Mouse (Mus musculus): ENCODE results near the gene Rcan2.

Rcan2 gene

DNA sequence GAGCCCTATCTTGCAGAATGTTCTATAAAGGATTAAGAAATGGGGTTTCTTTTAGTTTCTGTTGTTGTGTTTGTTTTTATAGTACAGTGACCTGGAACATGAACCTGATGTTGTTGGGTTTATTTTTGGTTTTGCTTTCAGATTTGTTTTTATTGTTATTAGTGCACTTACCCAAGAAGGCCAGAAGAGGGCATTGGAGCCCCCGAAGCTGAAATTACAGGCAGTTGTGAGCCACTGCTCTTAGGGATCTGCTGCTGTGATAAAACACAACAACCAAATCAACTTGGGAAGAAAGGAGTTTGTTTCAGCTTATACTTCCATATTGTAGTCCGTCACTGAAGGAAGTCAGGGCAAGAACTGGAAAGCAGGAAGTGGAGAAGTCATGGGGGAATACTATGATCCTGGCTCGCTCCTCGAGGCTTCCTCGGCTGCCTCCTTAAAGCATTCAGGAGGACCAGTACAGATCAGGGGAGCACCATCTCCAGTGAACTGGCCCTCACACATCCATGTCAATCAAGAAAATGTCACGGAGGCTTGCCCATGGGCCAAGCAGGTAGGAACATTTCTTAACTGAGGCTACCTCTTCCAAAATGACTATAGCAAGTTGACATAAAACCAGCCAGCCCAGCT, 275.0 kb downstream of the Rcan2 start:
- no peak for DNase-seq (ENCODE audit: low read depth, low spot score)

DNA sequence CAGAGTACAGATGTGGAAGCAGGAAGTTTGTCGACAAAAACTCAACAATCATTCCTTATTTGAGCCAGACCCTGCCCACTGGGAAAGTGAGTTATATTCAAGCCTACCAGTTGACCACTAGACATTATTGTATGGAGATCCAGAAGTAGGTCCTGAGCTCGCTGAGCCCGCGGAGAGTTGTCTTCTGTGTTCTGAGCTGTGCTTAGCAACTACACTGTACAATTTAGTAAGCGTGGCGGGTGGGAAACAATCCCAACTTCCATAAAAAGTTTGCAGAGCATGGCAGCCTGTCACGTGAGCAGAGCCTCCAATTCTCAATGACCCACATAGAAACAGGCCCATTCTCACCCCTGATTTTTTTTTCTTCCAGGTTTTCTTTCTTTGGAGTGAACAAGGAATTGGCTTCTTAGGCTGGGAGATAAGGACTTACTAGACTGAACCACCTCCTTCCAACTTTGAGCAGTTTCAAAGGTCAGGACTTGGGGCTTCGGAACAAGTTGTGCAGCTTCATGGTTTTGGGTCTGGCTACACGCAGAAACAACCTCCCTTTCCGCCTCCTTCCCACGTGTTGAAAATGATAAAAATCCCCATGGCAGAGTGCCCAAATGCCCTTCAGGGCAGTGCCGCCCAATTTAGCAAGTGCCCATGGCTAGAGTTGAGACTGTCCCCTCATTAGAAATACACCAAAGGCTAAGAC, 276.1 kb downstream of the Rcan2 start:
- DNase-seq (ENCODE audit: low read depth, low spot score), result no peak

DNA sequence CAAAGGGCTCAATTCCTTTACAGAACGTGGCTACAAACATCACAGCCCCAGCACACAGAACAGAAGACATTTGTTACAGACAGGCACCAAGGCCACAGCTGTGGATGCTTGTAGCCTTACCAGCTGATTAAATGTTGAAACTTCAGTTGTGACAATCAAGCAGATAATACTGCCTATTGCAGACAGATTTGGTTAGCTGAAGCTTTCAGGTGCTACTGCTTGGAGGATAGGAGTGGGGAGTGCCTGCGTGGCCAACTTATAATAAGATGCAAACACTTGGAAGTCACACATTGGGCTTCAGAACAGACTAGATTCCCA, 276.7 kb downstream of the Rcan2 start:
- DNase-seq (ENCODE audit: low read depth, low spot score), result no peak

DNA sequence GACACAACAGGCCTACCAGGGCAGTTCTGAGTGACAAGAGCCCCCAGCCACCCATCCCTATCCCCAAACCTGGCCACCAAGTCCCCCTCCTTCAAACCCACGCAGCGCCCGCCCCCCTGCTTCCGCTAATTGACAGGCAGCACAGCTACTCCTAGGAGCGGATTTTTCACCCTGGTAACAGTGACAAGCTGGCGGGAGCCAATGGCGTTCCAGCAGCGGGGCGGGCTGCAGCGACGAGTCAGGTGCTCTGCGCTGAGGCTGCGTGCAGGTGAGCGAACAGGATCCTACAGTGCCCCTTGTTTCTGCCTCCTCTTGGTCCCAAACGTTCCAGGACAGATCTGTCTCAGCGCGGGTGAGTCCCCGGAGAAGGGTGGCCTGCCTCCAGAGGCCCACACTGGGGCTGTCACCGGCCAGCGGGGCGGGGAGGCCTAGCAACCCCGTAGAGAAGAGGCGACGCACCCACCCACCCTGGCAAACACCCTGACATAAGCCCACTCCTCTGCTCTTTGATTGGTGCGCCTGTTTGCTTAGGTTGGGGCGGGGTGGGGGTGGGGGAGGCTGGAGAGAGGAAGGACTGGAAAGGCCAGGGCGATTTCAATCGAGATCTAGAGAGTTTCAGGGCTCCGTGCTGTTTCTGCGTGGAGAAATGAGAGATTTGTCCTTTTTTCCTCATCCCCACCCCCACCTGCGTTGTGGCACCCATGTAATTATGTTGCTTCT, 277.6 kb downstream of the Rcan2 start, which contains the start of gene Enpp5:
TSS of gene Enpp5 (plus strand) at position 183 of the 720 bp plus-strand sequence.
- peak; percentile 90 for DNase-seq (ENCODE audit: low read depth, low spot score)

DNA sequence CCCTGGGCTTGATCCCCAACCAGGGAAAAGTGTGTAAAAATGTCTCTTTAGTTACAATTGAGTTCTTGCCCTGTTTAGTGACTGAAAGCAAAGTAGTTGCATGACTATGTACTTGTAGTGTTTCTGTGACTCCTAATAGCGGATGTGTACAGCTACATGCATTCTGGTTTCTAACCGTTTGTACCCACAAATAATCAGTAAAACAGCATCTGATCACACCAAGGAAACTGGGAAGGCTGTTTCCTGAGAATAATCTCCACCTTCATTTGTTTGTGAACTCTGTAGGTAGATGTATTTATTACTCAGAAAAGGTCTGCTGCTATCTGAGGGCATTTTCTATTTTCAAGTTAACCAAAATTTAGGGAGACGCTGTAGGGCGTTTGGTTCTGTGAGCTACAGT, 282.0 kb downstream of the Rcan2 start:
- DNase-seq (ENCODE audit: low read depth, low spot score), result no peak

DNA sequence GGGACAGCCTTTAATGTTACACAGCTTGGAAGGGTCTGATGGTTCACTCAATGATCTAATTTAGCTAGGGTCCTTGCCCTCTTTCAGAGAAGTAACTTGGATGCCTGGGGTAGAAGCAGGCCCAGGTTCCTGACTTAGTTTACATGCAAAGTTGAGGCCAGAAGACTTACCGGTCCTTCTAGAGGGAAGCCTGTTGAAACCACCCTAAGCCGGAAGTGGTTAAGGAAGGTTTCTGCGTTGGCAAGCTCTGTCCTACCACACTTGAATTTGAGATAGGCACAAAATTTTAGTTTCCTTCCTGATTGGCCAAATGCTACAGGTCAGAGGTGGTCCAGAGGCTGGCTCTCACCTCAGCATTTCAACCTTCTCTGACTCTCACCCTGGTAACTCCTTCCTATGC, 287.1 kb downstream of the Rcan2 start:
- DNase-seq (ENCODE audit: low read depth, low spot score), result no peak

Data from telencephalon, adult 2 months (tissue).